Mouse (Mus musculus): ENCODE measurements at regions not wholly inside any gene's neighbourhood (a gene's known extent, or its start where the extent isn't known, plus 50 kb on each side); places are given as distances from the start of the nearest gene placed in this dataset.

DNA sequence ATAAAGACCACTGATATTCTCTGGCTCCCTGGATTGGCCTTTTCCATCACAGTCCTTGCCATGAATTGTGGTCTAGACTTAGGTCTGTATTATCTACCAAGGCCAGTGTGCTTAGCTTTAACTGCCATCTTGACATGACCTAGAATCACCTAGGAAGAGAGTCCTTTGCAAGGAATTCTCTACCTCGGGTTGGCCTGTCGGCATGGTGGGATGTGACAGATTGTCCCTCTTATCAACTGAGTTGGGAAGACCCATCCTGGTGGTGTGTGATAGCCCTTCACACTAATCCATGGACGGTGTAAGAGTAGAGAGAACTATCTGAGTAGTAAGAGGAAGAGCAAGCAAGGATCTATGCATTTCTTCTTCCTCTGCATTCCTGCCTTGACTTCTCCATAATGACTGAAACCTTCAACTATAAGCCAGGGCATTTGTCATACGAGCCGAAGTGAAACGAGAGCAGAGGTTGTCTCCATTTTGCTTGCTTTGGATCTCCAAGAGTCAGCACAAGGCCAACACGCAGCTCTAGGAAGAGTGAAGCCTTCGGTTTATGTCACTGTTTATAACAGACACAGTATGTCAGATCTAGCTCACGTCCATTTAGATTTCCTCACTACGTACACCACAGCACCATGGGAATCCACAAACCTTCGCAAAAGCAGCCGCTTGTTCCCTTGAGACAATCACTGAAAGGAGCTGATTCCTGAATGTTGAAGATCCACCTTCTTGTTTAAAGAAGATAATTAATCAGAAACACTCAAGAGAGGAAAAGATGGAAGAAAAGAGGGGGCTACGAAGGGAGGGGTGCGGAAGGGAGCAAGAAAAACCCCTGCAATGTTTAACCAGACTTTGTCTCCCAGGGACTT lies 190.9 kb upstream of the Rgma start:
- ATAC-seq (ENCODE audit: poor library complexity, severe bottlenecking), result no peak

- ATAC-seq (ENCODE audit: poor library complexity, severe bottlenecking), result no peak
These were observed 190.2 kb upstream of the Rgma start for GRCm38 (mm10) chr7:73185071-73185531.

- no peak for ATAC-seq (ENCODE audit: poor library complexity, severe bottlenecking)
These were observed 189.7 kb upstream of the Rgma start for GRCm38 (mm10) chr7:73185591-73185990.

GRCm38 (mm10) chr7:73186501-73186900 lies 188.8 kb upstream of the Rgma start:
- no peak for ATAC-seq (ENCODE audit: poor library complexity, severe bottlenecking)

DNA sequence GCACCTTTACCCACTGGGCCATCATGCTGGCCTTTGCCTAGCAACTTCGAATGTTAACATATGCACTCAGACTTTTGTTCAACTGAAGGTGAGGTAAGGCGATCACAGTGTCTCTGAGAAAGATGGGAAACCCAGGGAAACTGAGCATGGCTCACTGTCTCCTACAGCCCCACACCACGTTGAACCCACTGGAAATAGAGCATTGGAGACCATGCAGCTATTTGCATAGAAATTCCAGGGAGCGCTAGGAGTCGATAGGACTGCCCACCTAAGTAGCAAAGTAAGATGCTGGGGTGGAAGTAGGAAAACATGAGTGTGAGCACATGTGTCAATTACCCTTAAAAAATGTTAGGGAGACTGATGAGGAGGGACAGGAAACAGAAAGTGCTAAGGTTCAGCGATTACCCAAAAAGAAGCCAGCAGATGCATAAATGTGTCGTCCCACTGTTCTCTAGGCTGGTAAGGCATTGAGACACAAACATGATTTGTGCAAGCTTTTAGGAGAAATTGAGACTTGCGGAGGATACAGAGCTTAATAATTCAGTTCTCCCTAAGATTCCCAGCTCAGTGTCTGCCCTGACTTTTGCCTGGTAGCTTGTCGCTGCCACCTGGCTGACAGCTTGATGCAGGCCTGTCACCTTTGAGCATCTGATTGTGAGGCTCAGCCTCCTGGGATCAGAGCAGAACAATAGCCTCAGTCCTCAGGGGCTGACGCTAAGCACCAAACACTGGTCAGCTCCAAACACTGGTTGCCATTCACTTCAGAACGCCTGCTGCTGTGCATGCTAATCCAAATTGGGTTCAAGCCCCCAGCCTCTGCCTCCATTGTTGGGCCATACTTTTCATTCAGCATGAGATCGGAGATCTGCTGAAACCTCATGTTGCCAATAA lies 183.7 kb upstream of the Rgma start:
- no peak for ATAC-seq (ENCODE audit: poor library complexity, severe bottlenecking)

DNA sequence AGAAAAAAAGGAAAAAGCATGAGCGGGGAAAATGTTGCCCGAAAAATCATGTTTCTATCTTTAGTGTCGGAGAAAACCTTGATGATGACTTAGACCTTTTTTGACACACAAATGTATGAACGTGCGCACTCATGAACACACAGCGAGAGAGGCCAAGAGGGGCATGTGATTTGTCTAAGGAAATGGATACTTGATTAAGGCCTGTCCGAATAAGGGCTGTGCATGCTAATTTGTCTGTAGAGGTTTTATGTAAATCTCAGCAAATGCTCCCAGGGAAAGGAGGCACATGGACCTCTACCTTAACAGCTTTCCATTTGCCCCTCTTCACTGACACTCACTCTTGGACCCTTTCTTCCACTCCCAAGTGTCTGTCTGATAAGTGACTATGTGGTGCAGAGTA lies 182.5 kb upstream of the Rgma start:
- no peak for ATAC-seq (ENCODE audit: poor library complexity, severe bottlenecking)

- no peak for ATAC-seq (ENCODE audit: poor library complexity, severe bottlenecking)
These were observed 180.0 kb upstream of the Rgma start for GRCm38 (mm10) chr7:73195306-73195705.

DNA sequence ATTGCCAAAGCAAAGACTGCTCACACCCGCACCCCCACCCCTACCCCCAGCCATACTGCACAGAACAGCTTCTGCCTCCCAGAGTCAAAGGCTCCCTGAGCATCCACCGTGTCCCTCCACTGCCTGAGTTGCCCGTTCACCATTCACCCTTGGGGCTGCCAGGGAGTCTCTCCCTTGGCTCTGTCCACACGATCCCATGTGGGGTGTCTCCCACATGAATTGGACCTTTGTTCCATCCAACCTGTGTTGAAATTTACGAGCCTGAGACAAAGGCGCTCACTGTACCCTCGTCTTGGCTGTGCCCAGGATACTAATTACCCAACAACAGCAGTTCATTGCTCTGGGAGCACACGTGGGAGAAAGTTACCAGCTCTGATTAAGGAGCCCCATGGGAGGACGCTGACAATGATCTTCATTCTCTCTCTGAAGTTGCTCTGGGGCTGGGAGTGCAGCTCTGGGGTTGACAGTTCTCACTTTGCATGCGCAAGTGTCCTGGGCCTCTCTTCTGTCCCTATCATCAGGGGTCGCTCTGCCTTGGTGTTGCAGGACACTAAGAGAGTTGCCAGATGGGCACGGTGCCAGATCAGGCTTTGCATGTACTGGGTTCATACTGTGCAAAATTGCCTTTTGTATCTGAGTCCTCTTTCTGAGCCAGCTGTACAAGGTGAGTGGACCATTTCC lies 178.3 kb upstream of the Rgma start:
- ATAC-seq (ENCODE audit: poor library complexity, severe bottlenecking), result no peak

- ATAC-seq (ENCODE audit: poor library complexity, severe bottlenecking), result no peak
These were observed 177.2 kb upstream of the Rgma start for GRCm38 (mm10) chr7:73198069-73198468.

GRCm38 (mm10) chr7:73199967-73200366 lies 175.3 kb upstream of the Rgma start:
- ATAC-seq (ENCODE audit: poor library complexity, severe bottlenecking), result no peak

DNA sequence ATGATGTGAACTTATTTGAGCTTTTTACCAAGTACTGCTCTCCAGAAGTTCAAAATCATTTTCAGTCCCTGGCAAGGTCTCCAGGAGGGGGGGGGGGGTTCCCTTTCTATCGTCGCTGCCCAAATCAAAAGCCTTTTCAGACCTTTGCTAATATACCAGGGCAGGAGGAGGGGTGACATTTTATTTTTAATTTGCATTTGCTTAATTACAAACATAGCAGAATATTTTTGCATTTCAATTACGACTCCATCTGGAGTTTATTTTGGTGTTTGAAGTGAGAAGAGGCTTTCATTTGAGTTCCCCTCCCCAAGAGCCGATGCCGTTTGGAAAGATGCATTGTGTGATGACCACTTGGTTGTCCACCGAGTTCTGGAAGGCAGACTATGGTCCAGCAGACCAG lies 174.0 kb upstream of the Rgma start:
- no peak for ATAC-seq (ENCODE audit: poor library complexity, severe bottlenecking)

DNA sequence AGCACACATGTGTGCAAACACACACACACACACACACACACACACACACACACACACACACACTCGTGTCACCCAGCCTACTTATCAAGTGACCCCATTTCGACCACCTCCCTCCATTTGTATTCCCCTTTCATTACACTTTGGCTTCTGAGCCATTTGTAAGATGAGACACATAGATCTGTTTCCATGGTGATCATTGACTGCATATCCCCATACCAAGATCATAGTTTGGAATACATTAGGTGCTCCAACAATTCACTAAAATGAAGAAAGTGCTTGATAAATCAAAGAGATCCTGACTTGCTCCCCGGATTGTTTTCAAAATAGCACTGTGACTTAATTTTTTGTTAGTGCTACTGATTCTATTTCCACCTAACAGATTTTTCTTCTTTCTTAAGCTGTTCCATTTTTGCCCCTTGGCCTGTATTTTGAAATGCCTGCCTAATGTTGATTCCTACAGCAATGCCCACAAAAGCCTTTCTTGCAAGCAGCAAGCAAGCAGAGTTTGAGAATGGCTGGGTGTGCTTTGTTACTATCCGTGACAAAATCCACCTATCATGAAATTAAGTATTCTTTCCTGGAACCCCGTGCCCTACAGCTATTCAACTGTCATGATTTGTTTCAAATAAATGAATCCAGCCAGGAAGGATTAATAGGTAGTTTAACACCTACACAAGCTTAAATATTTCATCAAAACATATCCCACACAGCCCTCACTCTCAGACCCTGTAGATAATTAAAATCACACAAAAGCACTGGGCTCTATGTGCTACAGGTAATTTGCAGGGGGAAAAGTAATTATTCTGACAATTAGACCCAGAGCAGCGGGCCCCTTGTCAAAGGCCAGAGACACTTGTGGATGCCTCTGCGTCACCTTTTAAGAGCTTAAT lies 168.1 kb upstream of the Rgma start:
- ATAC-seq (ENCODE audit: poor library complexity, severe bottlenecking), result no peak

- ATAC-seq (ENCODE audit: poor library complexity, severe bottlenecking), result no peak
These were observed 166.9 kb upstream of the Rgma start for GRCm38 (mm10) chr7:73208479-73208816.

DNA sequence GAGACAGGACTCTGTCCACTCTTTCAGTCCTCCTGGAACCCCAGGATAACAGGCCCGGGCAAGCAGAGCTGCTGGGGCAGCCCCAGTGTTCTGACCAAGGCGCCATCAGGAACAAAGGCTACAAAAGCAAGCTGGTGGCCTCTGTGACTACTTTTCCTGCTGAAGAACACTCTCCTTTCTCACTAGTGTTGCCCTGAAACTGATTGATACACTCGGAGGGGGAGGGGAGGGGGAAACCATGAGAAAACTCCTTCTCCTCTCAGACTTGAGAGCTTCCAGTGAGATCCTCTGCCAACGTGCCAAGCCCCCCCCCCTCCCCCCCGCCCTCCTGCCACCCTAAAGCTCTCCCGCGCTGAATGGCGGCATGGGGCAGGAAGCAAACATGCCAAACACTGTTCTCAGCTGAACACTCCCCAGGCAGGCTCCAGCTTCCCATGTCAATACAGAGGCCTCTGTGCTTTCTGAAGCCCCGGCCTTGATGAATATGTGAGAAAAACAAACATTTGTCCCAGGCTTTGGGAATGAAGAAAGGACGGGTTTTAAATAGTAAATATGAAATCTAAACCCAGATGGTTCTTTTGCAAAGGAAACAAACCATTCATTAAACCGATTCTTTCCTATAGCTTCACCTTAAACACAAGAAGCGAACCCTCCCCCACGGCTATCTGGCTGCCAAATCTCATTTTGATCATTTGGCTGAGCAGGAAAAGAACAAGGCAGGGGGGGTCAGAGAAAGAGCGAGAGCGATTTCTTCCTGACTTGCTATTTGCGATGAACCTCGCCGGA lies 166.3 kb upstream of the Rgma start:
- no peak for ATAC-seq (ENCODE audit: poor library complexity, severe bottlenecking)

GRCm38 (mm10) chr7:73210078-73210477 lies 165.2 kb upstream of the Rgma start:
- ATAC-seq (ENCODE audit: poor library complexity, severe bottlenecking), result no peak

- ATAC-seq (ENCODE audit: poor library complexity, severe bottlenecking), result no peak
These were observed 152.9 kb upstream of the Rgma start for GRCm38 (mm10) chr7:73222237-73222915.

DNA sequence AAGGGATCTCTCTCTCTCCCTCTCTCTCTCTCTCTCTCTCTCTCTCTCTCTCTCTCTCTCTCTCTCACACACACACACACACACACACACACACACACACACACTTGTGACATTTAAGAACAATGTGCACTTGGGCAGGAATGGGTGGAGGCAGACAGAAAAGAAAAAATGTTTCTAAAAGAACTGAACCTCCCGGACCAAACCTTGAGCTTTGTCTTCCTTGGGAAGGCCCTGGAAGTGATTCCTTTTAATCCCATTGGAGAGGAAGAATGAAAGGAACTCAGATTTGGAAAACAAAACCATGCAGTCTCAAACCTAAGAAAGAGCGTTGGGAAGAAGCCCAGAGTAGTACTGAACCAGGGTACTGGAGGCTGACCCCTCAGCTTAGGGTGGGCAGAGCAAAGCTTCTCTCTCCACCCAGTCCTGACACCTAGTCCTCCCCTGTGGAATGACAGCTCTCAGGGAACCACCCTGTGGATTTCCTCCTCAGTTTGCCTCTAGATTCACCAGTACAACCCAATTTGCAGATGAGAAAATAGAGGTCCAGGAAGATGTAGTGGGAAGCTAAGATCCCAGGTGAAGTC lies 152.3 kb upstream of the Rgma start:
- no peak for ATAC-seq (ENCODE audit: poor library complexity, severe bottlenecking)

- ATAC-seq (ENCODE audit: poor library complexity, severe bottlenecking), result no peak
These were observed 141.7 kb upstream of the Rgma start for GRCm38 (mm10) chr7:73233539-73234158.

All from megakaryocyte, adult 5-6 weeks (primary cell).